Mouse (Mus musculus) liver, embryonic 14.5 days (tissue): ENCODE measurements at regions not wholly inside any gene's neighbourhood (a gene's known extent, or its start where the extent isn't known, plus 50 kb on each side); places are given as distances from the start of the nearest gene placed in this dataset.

Experiments
- ATAC-seq: fragments of 200-750 bp; cut with Nextera tagmentation; 2 replicates; pipeline ENCODE4 v1.8.0; 2017; ENCODE audit warnings: moderate number of reproducible peaks, mild to moderate bottlenecking, moderate library complexity; ENCODE audit not compliant: insufficient read depth
- DNase-seq, 3 experiments: peaks; one replicate each; pipeline ENCODE4 v3.0.0-alpha.2; 2012 to 2013; ENCODE audit warnings: low read depth in 3 of 3, low spot score in 3 of 3
- H3K27ac ChIP-seq: fragments of 300-500 bp; sonication (generic); 2 replicates; pipeline ENCODE4 v1.5.1; 2014; ENCODE audit warnings: moderate library complexity, mild to moderate bottlenecking, control low read depth, inconsistent platforms
- H3K27me3 ChIP-seq: fragments of 300-500 bp; sonication (generic); 2 replicates; pipeline ENCODE4 v1.6.1; 2014; ENCODE audit warnings: mild to moderate bottlenecking, low read length, moderate library complexity; ENCODE audit not compliant: control insufficient read depth, insufficient read depth
- H3K36me3 ChIP-seq: fragments of 300-500 bp; sonication (generic); replicated peaks from 2 replicates; pipeline ENCODE4 v1.6.1; 2014; ENCODE audit warnings: low read depth; ENCODE audit not compliant: control insufficient read depth, insufficient read depth
- H3K4me1 ChIP-seq, 2 experiments: fragments of 200-500 bp in 1 of 2; fragments of 300-500 bp in 1 of 2; sonication (generic) in 1 of 2; replicated peaks; 2 replicates each; pipeline ENCODE4 v1.6.1; 2012 to 2014; ENCODE audit warnings: antibody characterized with exemption in 1 of 2, inconsistent platforms in 1 of 2, low read length in 1 of 2; ENCODE audit not compliant: control insufficient read depth in 2 of 2, insufficient read depth in 2 of 2
- H3K4me2 ChIP-seq: fragments of 300-500 bp; sonication (generic); 2 replicates; pipeline ENCODE4 v1.6.1; 2014; ENCODE audit warnings: low read depth, mild to moderate bottlenecking, control low read depth, moderate library complexity
- H3K4me3 ChIP-seq, 2 experiments: fragments of 200-500 bp in 1 of 2; fragments of 300-500 bp in 1 of 2; sonication (generic) in 1 of 2; 2 replicates each; pipeline ENCODE4 v1.5.1; 2012 to 2014; ENCODE audit warnings: low read depth in 2 of 2, low read length in 2 of 2, mild to moderate bottlenecking in 2 of 2, control low read depth in 1 of 2, inconsistent platforms in 1 of 2, moderate library complexity in 1 of 2; ENCODE audit not compliant: insufficient read depth in 1 of 2
- H3K9ac ChIP-seq: fragments of 300-500 bp; sonication (generic); replicated peaks from 2 replicates; pipeline ENCODE4 v1.6.1; 2014; ENCODE audit warnings: mild to moderate bottlenecking, control low read depth, moderate library complexity
- H3K9me3 ChIP-seq: fragments of 300-500 bp; sonication (generic); 2 replicates; pipeline ENCODE4 v1.6.1; 2016; ENCODE audit warnings: low read length, mixed read lengths; ENCODE audit not compliant: control insufficient read depth
- CTCF ChIP-seq: IDR thresholded peaks from 2 replicates; pipeline ENCODE4 v1.5.1; 2016; ENCODE audit warnings: antibody characterized with exemption, low read depth, control low read depth
- EP300 ChIP-seq: IDR thresholded peaks from 2 replicates; pipeline ENCODE4 v1.6.1; 2016; ENCODE audit warnings: antibody characterized with exemption, low read depth
- WGBS: fragments of 180-500 bp; shearing (Covaris S2); extraction: QIAGEN DNeasy Blood & Tissue Kit; methylation state at CpG from one replicate; pipeline ENCODE4 v1.1.7; 2014; ENCODE audit not compliant: insufficient replicate concordance; 5-methylcytosine and 5-hydroxymethylcytosine counted together

DNA sequence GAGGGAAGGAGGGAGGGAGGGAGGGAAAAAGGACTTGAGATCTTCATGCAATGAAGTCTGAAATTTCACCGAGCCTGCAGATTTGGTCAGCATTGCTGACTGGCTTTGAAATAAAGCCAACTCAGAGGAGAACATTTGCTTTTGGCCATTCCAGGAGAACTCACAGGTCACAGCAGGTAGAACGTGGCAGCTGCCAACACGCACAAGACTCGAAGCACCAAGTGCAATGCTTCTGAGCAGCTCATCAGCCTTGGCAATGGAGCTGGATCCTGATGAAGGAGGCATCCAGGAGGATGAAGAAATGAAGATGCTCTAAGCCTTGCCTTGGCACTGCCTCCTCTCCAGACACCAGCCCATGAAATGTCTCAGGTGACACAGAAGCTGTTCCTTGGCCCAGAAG, 223.6 kb upstream of the Tmem132c start:
- Histone ChIP-seq H3K9me3 (no peaks in the 10 kb centered on the region; the same call in 1 of the 2 replicates), H3K27me3 (no peaks in the 10 kb centered on the region), H3K4me1 (no peaks in the 10 kb centered on the region), H3K36me3 (no peaks in the 10 kb centered on the region), H3K4me2 (no peak overlapping the region), H3K4me3 (no peak overlapping the region), H3K9ac (no peak overlapping the region), H3K27ac (no peak overlapping the region)
- TF ChIP-seq CTCF: no peak
- TF ChIP-seq EP300: no peak
- 57% methylated on average over 4 of the region's 4 CpGs for WGBS
- DNase-seq (no peak), ATAC-seq (no peak)

DNA sequence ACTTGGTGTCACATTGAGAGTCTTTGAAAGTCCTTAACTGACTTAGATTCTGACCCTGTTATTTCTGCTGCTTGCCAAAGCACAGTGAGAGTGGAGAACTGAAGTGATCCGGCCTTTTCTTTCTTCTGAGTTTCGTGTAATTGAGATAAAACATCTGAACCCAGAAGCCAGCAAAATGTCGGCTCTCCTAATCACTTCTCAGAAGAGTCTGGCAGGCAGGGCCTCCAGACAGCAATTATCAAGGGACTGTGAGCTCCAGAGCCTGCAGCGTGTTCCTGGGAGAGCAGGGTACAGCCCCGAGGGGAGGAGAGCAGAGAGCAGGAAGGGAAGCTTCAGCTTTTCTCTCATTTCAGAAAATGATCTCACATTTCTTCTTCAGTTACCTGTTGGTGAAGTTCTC, 205.1 kb upstream of the Tmem132c start:
- Histone ChIP-seq H3K9me3 (no peaks in the 10 kb centered on the region), H3K36me3 (no peaks in the 10 kb centered on the region), H3K27me3 (no peaks in the 10 kb centered on the region), H3K4me3 (no peak overlapping the region), H3K9ac (no peak overlapping the region), H3K4me1 (no peaks in the 10 kb centered on the region), H3K4me2 (no peak overlapping the region), H3K27ac (no peak overlapping the region)
- ATAC-seq (no peak), DNase-seq (no peak)
- 31% methylated on average over 5 of the region's 5 CpGs for WGBS
- TF ChIP-seq CTCF: no peak
- no peak for TF ChIP-seq EP300

DNA sequence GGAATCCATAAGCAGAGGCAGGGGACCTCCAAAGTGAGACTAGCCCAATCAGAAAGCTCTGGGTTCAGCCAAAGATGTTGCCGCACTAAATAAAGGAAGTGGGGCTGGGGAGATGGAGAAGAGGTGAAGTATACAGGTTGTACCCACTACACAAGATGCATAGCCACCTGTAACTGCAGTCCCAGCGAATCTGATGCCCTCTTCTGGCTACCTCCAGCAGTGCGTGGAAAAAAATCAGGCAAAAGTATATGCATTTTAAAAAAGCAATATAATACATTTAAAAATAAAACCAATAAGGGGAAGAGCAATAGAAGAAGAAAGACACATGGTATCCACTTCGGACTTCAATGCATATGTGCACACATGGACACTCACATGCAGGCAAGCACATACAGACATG, 183.8 kb upstream of the Tmem132c start:
- DNase-seq: no peak
- H3K27ac ChIP-seq: no peak overlapping the region
- H3K36me3 ChIP-seq: no peaks in the 10 kb centered on the region
- no peak overlapping the region for H3K9ac ChIP-seq
- no peak for ATAC-seq
- H3K4me1 ChIP-seq: no peaks in the 10 kb centered on the region; a peak in 1 of 4 replicates
- no peaks in the 10 kb centered on the region for H3K27me3 ChIP-seq
- no peaks in the 10 kb centered on the region for H3K9me3 ChIP-seq
- whole genome bisulfite sequencing: 45% methylated on average over 4 of the region's 4 CpGs
- no peak overlapping the region for H3K4me2 ChIP-seq
- no peak for TF ChIP-seq CTCF
- no peak for TF ChIP-seq EP300
- no peak overlapping the region for H3K4me3 ChIP-seq

DNA sequence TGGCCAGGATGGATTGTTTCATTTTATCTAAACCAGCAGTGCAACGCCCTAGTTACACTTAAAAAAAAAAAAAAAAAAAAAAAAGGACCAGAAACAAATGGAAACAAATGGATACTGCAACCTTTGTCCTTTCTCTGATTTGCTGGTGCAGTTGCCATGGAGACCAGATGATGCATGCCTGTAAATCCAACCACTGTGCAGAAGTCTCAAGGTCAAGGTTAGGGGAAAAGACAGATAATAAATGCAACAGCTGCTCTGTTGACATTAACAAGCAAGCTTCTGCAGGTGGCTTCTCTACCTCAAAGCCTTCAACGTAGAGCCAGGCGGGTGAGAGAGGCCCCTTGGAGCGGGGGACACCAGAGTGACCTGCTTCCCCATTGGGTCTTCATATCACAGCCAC, 167.3 kb upstream of the Tmem132c start:
- Histone ChIP-seq H3K4me2 (no peak overlapping the region), H3K9me3 (no peaks in the 10 kb centered on the region), H3K9ac (no peak overlapping the region), H3K36me3 (no peaks in the 10 kb centered on the region), H3K27ac (no peak overlapping the region), H3K27me3 (no peaks in the 10 kb centered on the region), H3K4me1 (0 out of 4 replicates have a peak, but pooled peaks cover 0 to 2% of the 10 kb centered on the region in 2 experiments), H3K4me3 (no peak overlapping the region)
- WGBS: 30% methylated on average over 4 of the region's 4 CpGs
- TF ChIP-seq CTCF: no peak
- TF ChIP-seq EP300: no peak
- DNase-seq (no peak), ATAC-seq (no peak)
